Mouse (Mus musculus) Muller cell, postnatal 12 days (primary cell): ENCODE results near the gene Ccdc167.

ENCODE experiments used
- DNase-seq: peaks from one replicate; pipeline ENCODE4 v3.0.0-alpha.2; 2015; ENCODE audit errors: inconsistent ontology term

Gene Ccdc167

GRCm38 (mm10) chr17:29716732-29717445 lies at the start of gene Ccdc167:
Ccdc167 (minus strand) TSS chr17:29717044.
- peak; percentile 94 for DNase-seq

GRCm38 (mm10) chr17:29765380-29765779 lies 48.5 kb upstream of the Ccdc167 start:
- DNase-seq = no peak

GRCm38 (mm10) chr17:29762551-29762950 lies 45.7 kb upstream of the Ccdc167 start:
- no peak for DNase-seq

GRCm38 (mm10) chr17:29761938-29762337 lies 45.1 kb upstream of the Ccdc167 start:
- no peak for DNase-seq

GRCm38 (mm10) chr17:29760404-29761375 lies 43.8 kb upstream of the Ccdc167 start:
- no peak for DNase-seq

GRCm38 (mm10) chr17:29759963-29760362 lies 43.1 kb upstream of the Ccdc167 start:
- no peak for DNase-seq

GRCm38 (mm10) chr17:29756381-29756780 lies 39.5 kb upstream of the Ccdc167 start:
- no peak for DNase-seq

GRCm38 (mm10) chr17:29754510-29754909 lies 37.7 kb upstream of the Ccdc167 start:
- DNase-seq = no peak

GRCm38 (mm10) chr17:29747466-29747865 lies 30.6 kb upstream of the Ccdc167 start:
- DNase-seq = no peak

GRCm38 (mm10) chr17:29737849-29738804 lies 21.3 kb upstream of the Ccdc167 start:
- peak; percentile 89 for DNase-seq

- DNase-seq = no peak
Observed at GRCm38 (mm10) chr17:29736448-29737014, 19.7 kb upstream of the Ccdc167 start.

- no peak for DNase-seq
Observed at GRCm38 (mm10) chr17:29732522-29732921, 15.7 kb upstream of the Ccdc167 start.

GRCm38 (mm10) chr17:29731953-29732325 lies 15.1 kb upstream of the Ccdc167 start:
- no peak for DNase-seq

GRCm38 (mm10) chr17:29731266-29731952 lies 14.6 kb upstream of the Ccdc167 start:
- DNase-seq = peak; percentile 30

- peak; percentile 99 for DNase-seq
Observed at GRCm38 (mm10) chr17:29730510-29731265, 13.8 kb upstream of the Ccdc167 start.

- DNase-seq = no peak
Observed at GRCm38 (mm10) chr17:29728082-29728481, 11.2 kb upstream of the Ccdc167 start.

- no peak for DNase-seq
Observed at GRCm38 (mm10) chr17:29725027-29725620, 8.3 kb upstream of the Ccdc167 start.

- peak; percentile 38 for DNase-seq
Observed at GRCm38 (mm10) chr17:29724610-29725009, 7.8 kb upstream of the Ccdc167 start.

- DNase-seq = no peak
Observed at GRCm38 (mm10) chr17:29720755-29721365, 4.0 kb upstream of the Ccdc167 start.
